Mouse (Mus musculus) lung, embryonic 15.5 days (tissue): ENCODE measurements around the gene Frmpd2. TPM values are rescaled to one million over a fixed set of nuclear protein-coding genes. Genes with fewer than 3 reads are reported as not detected.

Source experiments
- ATAC-seq: fragments of 200-750 bp; cut with Nextera tagmentation; 2 replicates; pipeline ENCODE4 v1.8.0; 2017; ENCODE audit warnings: moderate number of reproducible peaks, borderline replicate concordance; ENCODE audit not compliant: low FRiP score, low TSS enrichment; ENCODE audit errors: extremely low read depth
- H3K27ac ChIP-seq: fragments of 300-500 bp; sonication (generic); 2 replicates; pipeline ENCODE4 v1.5.1; 2015; ENCODE audit warnings: moderate library complexity, mild to moderate bottlenecking, inconsistent platforms
- H3K27me3 ChIP-seq: fragments of 300-500 bp; sonication (generic); 2 replicates; pipeline ENCODE4 v1.6.1; 2015; ENCODE audit warnings: inconsistent platforms
- H3K36me3 ChIP-seq: fragments of 300-500 bp; sonication (generic); 2 replicates; pipeline ENCODE4 v1.6.1; 2015; ENCODE audit warnings: inconsistent platforms
- H3K4me1 ChIP-seq: fragments of 300-500 bp; sonication (generic); 2 replicates; pipeline ENCODE4 v1.6.1; 2015; ENCODE audit warnings: inconsistent platforms
- H3K4me2 ChIP-seq: fragments of 300-500 bp; sonication (generic); 2 replicates; pipeline ENCODE4 v1.6.1; 2015; ENCODE audit warnings: inconsistent platforms, mild to moderate bottlenecking, moderate library complexity
- H3K4me3 ChIP-seq: fragments of 300-500 bp; sonication (generic); 2 replicates; pipeline ENCODE4 v1.5.1; 2015; ENCODE audit warnings: mild to moderate bottlenecking, inconsistent platforms
- H3K9ac ChIP-seq: fragments of 300-500 bp; sonication (generic); 2 replicates; pipeline ENCODE4 v1.6.1; 2015; ENCODE audit warnings: inconsistent platforms
- H3K9me3 ChIP-seq: fragments of 300-500 bp; sonication (generic); 2 replicates; pipeline ENCODE4 v1.6.1; 2016; ENCODE audit warnings: inconsistent platforms
- WGBS: fragments of 180-500 bp; shearing (Covaris S2); methylation state at CpG from one replicate; pipeline ENCODE4 v1.1.7; 2015; 5-methylcytosine and 5-hydroxymethylcytosine counted together
- polyA plus RNA-seq: library from polyadenylated mRNA; unstranded; fragments of >200 nt; fragmentation: Nextera tagmentation; extraction: Ambion mirVana; gene quantifications from 2 replicates; pipeline ENCODE4 v1.2.1, GENCODE M21; 2015

Frmpd2 gene
- polyA plus RNA-seq, 1 experiment from 2014 or later: 0.10 TPM

DNA sequence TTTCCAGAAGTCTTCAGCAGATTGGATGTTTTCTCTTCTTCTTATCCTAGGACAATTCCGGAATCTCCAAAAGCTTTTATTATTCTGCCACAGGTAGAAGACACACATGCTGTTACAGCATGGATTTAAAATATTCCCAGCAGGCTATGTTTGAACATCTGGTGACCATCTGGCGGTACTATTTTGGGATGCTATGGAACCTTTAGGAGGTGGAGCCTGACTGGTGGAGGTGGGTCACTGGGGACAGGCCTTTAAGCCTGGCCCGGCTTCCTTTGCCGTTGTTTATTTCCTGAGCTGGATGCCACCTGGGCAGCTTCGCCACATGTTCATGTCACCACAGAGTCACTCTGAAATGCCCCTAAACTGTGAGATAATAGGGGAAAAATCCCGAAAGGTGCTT lies 3.7 kb upstream of the Frmpd2 start:
- H3K27me3 ChIP-seq: no peaks in the 10 kb centered on the region
- no peaks in the 10 kb centered on the region for H3K9me3 ChIP-seq
- ATAC-seq: no peak
- H3K4me1 ChIP-seq: no peaks in the 10 kb centered on the region
- no peak overlapping the region for H3K27ac ChIP-seq
- no peak overlapping the region for H3K9ac ChIP-seq
- H3K4me3 ChIP-seq: no peak overlapping the region
- H3K4me2 ChIP-seq: no peak overlapping the region
- no peaks in the 10 kb centered on the region for H3K36me3 ChIP-seq
- 66% methylated on average over 6 of the region's 6 CpGs for WGBS

DNA sequence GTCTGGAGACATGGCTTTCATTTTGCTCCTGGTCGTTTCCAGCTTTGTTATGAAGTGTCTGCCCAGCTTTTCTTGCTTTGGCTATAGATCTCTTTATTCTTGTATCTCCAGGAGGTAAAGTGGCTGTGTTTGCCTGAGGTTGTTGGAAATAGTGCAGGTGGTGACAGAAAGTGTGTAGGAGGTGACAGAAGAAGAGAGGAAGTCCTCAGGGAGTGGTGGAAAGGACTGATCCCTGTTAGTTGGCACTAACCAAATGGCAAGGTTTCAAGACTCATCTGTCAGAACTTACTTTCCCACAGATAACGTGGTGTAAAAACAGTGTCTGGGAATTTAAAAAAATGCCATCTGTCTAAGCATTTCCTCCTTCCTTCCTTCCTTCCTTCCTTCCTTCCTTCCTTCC lies 3.0 kb downstream of the Frmpd2 start:
- Histone ChIP-seq H3K27me3 (no peaks in the 10 kb centered on the region), H3K36me3 (no peaks in the 10 kb centered on the region), H3K4me1 (no peaks in the 10 kb centered on the region), H3K4me2 (no peak overlapping the region), H3K4me3 (no peak overlapping the region), H3K9ac (no peak overlapping the region), H3K9me3 (no peaks in the 10 kb centered on the region), H3K27ac (no peak overlapping the region)
- WGBS: 56% methylated on average over 2 of the region's 2 CpGs
- no peak for ATAC-seq

DNA sequence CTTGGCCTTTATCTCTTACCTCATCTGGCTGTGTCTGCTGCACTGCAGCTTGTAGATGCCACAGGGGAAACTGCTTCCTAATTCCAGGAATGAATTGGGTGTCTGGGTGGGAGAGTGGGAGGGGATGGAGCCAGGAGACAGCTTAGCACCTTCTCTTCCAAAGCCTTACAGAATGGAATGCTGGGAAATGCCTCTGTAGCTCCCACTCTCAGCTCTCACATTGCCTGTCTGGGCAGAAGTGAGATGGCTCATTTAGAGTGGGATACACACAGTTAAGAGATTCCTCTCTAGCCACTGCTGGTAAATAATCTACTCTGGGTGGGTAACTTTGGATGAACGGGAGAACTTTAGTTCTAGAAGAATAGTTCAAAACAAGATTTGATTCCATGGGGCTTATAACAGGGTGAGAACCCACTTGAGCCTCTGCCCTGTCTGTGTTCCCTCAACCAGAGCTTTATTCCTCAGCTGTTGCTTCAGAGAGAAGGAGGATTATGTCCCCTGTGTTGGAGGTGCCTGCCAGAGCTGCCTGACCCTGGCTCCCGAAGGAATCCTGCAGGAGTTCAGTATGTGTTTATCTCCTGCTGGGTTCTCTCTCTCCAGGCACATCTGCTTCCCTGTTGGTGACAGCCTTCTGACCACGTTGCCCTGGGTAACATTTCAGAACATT lies 4.7 kb downstream of the Frmpd2 start:
- Histone ChIP-seq H3K9ac (no peak overlapping the region), H3K27ac (no peak overlapping the region), H3K4me3 (no peak overlapping the region), H3K4me2 (no peak overlapping the region), H3K4me1 (no peaks in the 10 kb centered on the region), H3K36me3 (no peaks in the 10 kb centered on the region), H3K27me3 (no peaks in the 10 kb centered on the region), H3K9me3 (no peaks in the 10 kb centered on the region)
- no peak for ATAC-seq
- WGBS: 11% methylated on average over 3 of the region's 3 CpGs

DNA sequence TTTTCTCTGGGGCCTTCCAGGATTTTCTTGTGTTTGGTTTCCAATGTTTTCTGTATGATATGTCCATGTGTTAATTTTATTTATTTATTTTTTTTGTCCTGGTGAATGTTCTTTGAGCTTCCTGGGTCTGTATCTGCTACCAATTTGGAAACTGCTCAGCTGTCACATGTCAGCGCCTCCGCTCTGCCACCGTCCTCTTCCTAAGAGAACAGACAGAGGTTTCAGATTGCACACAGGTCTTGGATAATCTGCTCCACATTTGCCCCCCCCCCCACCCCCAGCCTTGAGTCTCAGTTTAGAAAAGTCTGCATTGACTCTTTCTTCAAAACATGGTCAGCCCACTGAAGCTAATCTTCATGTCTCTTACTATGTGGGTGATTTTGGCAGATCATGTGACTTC lies 10.5 kb downstream of the Frmpd2 start:
- ATAC-seq: no peak
- no peaks in the 10 kb centered on the region for H3K4me1 ChIP-seq
- WGBS: 31% methylated on average over 3 of the region's 3 CpGs
- H3K27ac ChIP-seq: no peak overlapping the region
- no peaks in the 10 kb centered on the region for H3K9me3 ChIP-seq
- H3K4me2 ChIP-seq: no peak overlapping the region
- H3K27me3 ChIP-seq: no peaks in the 10 kb centered on the region
- H3K9ac ChIP-seq: no peak overlapping the region
- H3K4me3 ChIP-seq: no peak overlapping the region
- no peaks in the 10 kb centered on the region for H3K36me3 ChIP-seq

DNA sequence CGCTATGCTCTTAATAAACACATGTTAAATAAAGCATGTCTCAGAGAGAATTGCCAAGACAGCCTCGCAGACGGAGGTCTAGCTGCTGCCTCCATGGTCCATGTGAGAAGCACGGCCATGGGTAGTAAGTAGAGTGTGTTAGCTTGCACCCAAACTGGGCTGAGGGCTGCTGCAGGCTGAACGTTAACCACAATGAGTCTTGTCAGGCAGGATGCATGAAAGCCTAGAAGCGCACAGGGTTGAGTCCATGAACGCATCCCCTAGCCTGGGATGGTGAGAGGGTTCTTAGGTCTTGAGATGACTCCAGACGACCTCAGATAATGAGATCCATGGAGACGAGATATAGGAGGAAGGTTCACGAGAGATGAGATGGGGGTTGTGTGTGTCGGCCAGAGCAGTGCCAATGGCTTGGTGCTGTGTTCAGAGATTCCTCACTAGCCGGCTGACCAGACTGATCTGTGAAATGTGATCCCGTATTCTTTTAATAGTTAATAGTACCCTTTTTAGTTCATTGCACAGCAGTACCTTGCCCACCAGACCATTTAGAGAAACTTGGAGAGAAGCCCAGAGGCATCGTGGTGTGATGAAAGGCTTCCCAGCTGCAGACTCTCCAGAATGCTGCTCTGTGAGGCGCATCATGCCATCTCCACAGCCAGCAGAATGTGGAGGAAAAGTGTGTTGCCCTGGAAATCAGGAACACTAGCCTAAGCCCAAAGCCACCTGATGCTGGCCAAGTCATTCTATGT lies 16.5 kb downstream of the Frmpd2 start:
- Histone ChIP-seq H3K9me3 (no peaks in the 10 kb centered on the region), H3K27me3 (no peaks in the 10 kb centered on the region), H3K36me3 (no peaks in the 10 kb centered on the region), H3K4me1 (peaks cover 19% of the 10 kb centered on the region), H3K4me2 (no peak overlapping the region; the same call in 1 of the 2 replicates), H3K27ac (no peak overlapping the region), H3K9ac (no peak overlapping the region), H3K4me3 (no peak overlapping the region)
- ATAC-seq: peak; percentile 69; the same call in 1 of the 2 replicates
- 37% methylated on average over 15 of the region's 15 CpGs for WGBS

DNA sequence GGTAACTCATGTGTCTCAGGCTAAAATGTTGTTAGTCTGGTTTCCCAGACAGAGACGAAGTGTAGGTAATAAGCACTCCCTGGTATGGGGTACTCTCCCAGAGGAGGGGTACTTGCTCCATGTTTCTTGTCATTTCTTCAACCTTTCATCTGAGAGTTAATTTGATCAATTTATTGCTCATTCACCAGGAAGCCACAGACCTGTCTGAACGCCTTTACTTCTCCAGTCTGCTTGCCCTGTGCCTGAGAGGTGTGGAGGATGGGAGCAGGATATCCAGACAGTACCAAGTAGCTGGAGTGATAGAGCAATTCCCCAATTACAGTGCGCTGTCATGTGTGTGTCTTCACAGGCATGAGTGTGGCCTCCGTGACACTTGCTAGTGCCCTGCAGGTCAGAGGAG lies 23.7 kb downstream of the Frmpd2 start:
- no peak overlapping the region for H3K9ac ChIP-seq
- no peaks in the 10 kb centered on the region for H3K9me3 ChIP-seq
- H3K4me3 ChIP-seq: no peak overlapping the region
- H3K36me3 ChIP-seq: no peaks in the 10 kb centered on the region
- H3K27me3 ChIP-seq: no peaks in the 10 kb centered on the region
- no peaks in the 10 kb centered on the region for H3K4me1 ChIP-seq
- H3K4me2 ChIP-seq: no peak overlapping the region
- WGBS: 65% methylated on average over 4 of the region's 4 CpGs
- no peak for ATAC-seq
- no peak overlapping the region for H3K27ac ChIP-seq

DNA sequence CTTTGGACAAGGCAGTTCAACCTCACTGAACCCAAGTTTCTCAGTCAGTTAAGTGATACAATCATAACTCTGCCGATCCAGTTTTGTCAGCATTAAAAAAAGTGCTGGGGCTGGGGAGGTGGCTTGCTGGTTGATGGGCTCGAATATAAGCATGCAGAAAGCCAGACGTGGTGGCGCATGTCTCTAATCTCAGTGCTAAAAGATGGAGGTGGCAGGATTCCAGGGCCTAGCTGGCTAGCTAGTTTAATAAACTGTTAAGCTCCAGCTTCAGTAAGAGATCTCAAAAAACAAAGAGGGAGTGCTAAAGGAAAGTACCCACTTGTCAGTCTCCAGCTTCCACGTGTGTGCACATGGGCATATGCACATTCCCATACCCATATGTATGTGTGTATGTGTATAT lies 25.9 kb downstream of the Frmpd2 start:
- Histone ChIP-seq H3K9me3 (no peaks in the 10 kb centered on the region), H3K4me3 (no peak overlapping the region), H3K4me1 (no peaks in the 10 kb centered on the region), H3K27me3 (no peaks in the 10 kb centered on the region), H3K9ac (no peak overlapping the region), H3K36me3 (no peaks in the 10 kb centered on the region), H3K27ac (no peak overlapping the region), H3K4me2 (no peak overlapping the region)
- ATAC-seq: no peak
- WGBS: 48% methylated on average over 5 of the region's 5 CpGs

DNA sequence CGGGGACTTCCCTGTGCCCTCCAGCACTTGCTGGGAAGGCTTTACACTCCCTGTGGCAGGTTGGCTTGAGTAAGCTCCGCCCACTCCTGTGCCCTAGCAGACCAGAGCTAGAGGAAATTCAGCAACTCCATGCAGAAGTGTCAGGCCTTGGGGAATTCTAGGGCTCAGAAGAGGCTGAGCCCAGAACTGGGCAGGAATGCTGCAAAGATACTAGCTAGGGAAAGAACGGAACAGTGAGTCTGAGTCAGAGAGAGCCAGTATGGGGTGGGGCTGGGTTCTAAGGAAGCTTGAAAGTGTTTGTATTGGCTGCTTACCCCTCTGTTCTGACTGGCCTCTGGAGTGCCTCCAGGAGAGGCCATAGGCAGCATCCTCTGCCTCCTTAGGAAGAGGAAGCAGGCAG lies 27.4 kb downstream of the Frmpd2 start:
- no peaks in the 10 kb centered on the region for H3K9me3 ChIP-seq
- no peak overlapping the region for H3K4me3 ChIP-seq
- WGBS: 51% methylated on average over 3 of the region's 3 CpGs
- H3K27ac ChIP-seq: no peak overlapping the region
- H3K27me3 ChIP-seq: no peaks in the 10 kb centered on the region
- no peaks in the 10 kb centered on the region for H3K4me1 ChIP-seq
- H3K36me3 ChIP-seq: no peaks in the 10 kb centered on the region
- H3K4me2 ChIP-seq: no peak overlapping the region
- ATAC-seq: peak; percentile 24; the same call in 1 of the 2 replicates
- no peak overlapping the region for H3K9ac ChIP-seq

DNA sequence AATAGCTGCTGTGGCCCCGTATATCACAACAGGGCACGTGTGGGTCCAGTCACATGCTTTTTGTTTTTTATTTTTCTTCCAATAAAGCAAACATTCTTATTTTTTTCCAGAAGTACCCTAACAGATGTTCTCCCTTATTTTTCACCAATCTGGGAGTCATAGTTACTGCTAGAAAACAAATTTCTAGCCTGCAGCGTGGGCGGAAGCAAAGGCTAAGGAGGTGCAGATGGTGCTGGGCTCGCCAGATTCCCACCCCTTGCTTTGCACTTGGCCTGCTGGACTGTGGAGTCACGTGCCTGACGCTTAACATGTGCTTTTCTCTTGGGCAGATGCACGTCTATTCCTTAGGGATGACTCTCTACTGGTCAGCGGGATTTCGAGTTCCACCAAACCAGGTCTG lies 29.1 kb downstream of the Frmpd2 start:
- no peak overlapping the region for H3K9ac ChIP-seq

DNA sequence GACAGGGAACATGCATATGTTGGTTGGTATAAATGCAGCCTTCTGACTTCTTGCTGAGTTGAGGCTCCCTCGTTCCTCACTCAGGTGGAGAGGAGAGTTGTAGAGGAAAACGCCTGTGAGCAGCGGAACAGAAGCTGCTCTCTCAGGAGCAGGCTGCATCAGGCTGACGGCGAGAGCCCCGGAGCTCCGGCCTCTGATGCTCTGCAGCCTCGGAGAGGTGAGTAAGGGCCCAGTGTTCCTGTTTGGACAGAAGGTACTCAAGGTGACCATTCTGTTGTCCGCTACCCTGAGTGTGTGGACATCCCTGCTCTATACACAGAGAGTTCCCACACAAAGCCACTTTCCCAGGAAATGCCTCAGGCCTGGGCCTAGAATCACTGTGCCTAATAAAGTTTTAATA lies 31.8 kb downstream of the Frmpd2 start:
- ATAC-seq: no peak
- 80% methylated on average over 9 of the region's 9 CpGs for WGBS
- H3K4me1 ChIP-seq: no peaks in the 10 kb centered on the region

More for the DNA sequence above, 29.1 kb downstream of the Frmpd2 start:
- no peaks in the 10 kb centered on the region for H3K9me3 ChIP-seq
- H3K27me3 ChIP-seq: no peaks in the 10 kb centered on the region
- H3K36me3 ChIP-seq: no peaks in the 10 kb centered on the region
- H3K4me3 ChIP-seq: no peak overlapping the region
- no peaks in the 10 kb centered on the region for H3K4me1 ChIP-seq
- no peak overlapping the region for H3K4me2 ChIP-seq
- ATAC-seq: no peak
- WGBS: 60% methylated on average over 10 of the region's 10 CpGs
- H3K27ac ChIP-seq: no peak overlapping the region

DNA sequence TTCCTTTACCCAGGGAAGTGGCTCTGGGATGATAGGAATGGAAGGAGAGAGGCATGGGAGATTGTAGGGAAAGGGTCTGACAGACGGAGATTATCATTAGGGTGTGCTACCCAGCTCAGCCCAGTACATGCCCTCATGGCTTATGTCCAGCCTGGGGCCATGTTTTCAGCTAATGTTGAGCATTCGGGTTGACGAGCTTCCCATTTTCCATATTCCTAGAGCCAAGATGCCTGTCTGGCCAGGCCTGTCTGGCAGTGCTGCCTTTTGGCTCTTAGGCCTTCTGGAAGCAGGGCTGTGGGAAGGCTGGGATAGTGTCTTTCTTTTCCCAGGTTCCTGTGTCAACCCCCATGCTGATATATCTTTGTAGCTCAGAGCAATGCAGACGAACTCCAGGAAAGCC lies 35.2 kb downstream of the Frmpd2 start:
- H3K36me3 ChIP-seq: no peaks in the 10 kb centered on the region
- H3K4me3 ChIP-seq: no peak overlapping the region
- no peak overlapping the region for H3K27ac ChIP-seq
- no peaks in the 10 kb centered on the region for H3K9me3 ChIP-seq
- H3K27me3 ChIP-seq: no peaks in the 10 kb centered on the region
- WGBS: 62% methylated on average over 4 of the region's 4 CpGs
- H3K4me1 ChIP-seq: no peaks in the 10 kb centered on the region
- no peak overlapping the region for H3K4me2 ChIP-seq
- ATAC-seq: no peak
- H3K9ac ChIP-seq: no peak overlapping the region

More for the DNA sequence above, 31.8 kb downstream of the Frmpd2 start:
- Histone ChIP-seq H3K27ac (no peak overlapping the region), H3K27me3 (no peaks in the 10 kb centered on the region), H3K9me3 (no peaks in the 10 kb centered on the region), H3K4me2 (no peak overlapping the region), H3K4me3 (no peak overlapping the region), H3K36me3 (no peaks in the 10 kb centered on the region), H3K9ac (no peak overlapping the region)

DNA sequence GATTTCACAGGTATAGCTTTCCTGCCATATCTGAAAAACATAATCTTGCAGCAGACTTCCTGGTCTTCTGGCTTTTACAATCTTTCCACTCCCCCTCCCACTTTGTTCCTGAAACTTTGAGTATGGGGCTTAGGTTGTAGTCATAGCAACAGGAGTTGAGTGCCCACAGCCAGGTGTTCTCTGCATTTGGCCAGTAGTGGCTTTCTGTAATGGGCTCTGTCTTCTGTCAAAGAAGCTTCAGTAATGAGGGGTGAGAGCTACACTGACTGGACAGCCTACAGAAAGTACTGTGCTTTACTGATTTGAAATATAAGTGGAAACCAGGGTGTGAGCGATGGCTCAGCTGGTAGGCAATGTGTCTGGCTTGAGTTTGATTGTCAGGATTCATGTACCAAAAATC lies 37.2 kb downstream of the Frmpd2 start:
- no peaks in the 10 kb centered on the region for H3K27me3 ChIP-seq
- WGBS: 87% methylated on average over 1 of the region's 1 CpGs
- no peak overlapping the region for H3K4me2 ChIP-seq
- H3K9ac ChIP-seq: no peak overlapping the region
- ATAC-seq: no peak
- no peaks in the 10 kb centered on the region for H3K9me3 ChIP-seq
- no peaks in the 10 kb centered on the region for H3K36me3 ChIP-seq
- no peak overlapping the region for H3K27ac ChIP-seq
- no peak overlapping the region for H3K4me3 ChIP-seq
- H3K4me1 ChIP-seq: no peaks in the 10 kb centered on the region
